Mouse (Mus musculus) right cerebral cortex, postnatal 25 days (tissue): ENCODE results near the gene Tm9sf2.
"Not testable (repeated sequence)": the region's sequence is repeated elsewhere in the genome, so short reads cannot be mapped to it uniquely, and the experiment has no call there.

Experiments used
- DNase-seq: peaks from one replicate; pipeline ENCODE4 v3.0.0; 2022

Gene Tm9sf2

DNA sequence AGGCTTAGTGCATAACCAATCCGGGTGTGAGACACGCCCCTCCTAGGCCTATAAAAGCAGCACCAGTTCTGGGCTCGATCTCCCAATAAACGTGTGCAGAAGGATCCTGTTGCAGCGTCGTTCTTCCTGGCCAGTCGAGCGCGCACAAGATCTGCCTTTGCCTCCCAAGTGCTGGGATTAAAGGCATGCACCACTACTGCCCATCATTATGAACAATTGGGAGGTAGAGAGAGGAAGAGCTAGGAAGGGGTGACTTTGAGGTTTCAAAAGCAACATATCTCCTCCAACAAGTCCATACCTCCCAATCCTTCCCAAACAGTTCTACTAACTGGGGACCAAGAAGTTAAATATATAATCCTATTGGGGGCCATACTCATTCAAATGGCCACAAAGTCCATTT lies 4.9 kb upstream of the Tm9sf2 start:
- DNase-seq, result not testable (repeated sequence)

DNA sequence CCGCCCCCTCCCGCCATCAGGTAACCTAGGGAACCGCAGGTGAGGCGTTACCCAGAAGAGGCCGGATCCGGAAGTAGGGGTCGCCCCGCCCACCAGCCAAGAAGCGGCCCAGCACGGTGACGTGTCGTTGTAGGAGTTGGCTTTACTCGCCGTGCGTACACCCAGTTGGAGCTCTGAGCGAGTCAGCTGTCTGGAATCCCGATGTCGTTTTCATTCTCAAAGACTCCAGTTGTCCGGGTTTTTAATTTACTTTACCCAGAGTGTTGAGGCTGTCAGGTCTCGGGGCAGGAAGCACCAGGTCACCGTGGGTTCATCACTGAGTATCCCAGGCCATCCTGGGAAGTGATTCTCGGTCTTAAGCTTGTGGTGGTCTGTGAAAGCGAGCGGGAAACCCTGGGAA lies 2.0 kb upstream of the Tm9sf2 start:
- DNase-seq, result peak; percentile 91

DNA sequence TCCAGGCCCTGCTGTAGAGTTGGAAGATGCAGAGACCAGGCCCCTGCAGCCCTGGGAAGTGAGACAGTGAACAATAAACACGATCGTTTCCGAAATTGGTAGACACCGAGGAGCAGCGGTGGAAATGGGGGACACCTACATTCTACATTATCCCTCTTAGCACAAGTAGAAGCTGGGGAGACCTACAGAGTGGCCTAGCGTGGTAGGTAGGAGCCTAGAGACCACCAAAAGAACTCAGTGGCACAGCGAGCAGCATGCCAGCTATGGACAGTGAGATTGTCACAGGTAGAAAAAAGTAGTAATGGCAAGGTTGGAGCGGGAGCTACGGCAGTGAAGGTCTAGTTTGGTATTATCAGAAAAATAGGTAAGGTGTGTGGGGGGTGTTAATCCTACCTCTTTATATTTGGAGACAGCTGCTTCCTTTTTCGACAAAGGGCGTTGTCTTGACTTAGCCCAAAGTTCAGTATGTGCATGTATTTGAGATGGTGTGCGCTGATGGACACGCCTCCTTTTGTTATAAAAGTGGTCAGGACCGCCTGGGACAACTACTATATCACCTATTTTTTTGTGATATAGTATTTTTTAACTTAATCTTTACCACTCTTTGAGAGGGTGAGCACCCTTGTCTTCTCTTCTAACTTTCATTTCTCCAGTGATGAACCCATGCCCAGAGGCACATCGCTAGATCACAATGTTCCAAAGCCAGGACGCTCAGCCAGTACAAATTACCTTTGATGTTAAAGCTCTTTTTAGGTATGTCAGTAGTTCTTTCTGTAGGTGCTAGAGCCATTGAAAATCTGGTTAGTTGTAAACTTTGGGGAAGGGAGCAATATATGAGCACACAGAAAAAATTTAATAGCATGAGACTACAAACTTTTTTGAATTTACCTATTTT lies 1.2 kb upstream of the Tm9sf2 start:
- no peak for DNase-seq

DNA sequence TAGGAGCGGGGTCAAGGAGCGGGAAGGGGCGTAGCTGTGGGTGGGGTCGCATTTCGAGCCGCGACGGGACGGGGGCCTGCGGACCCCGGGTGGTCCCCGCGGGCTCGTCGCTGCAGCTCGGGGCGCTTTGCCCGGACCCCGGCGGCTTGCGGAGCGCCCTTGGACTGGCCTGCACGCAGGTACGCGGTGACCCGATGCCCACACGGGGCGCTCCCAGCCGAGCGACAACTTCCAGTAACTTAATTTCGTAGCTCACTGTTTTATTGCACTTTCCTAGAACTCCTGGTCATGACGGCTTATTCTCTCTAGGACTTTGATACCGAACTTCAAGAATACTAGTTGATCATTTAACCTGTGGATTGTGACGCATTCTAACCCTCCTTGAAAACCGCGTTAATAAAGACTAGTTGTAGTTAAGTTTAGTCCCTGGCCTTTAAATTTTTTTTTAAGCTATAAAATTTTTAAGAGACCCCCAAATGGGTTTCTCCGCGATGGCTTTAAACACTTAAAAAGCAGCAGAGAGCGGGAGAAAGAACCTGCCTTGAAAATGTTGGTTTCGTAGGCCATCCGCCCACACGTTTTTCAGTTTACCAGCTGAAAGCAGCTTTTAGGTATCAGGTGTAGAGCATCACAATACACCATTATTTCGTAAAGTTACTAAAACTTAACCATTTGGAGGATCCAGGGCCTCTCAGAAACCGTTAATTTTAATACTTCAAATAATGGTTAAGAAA lies 810 bp downstream of the Tm9sf2 start:
- DNase-seq, result no peak

DNA sequence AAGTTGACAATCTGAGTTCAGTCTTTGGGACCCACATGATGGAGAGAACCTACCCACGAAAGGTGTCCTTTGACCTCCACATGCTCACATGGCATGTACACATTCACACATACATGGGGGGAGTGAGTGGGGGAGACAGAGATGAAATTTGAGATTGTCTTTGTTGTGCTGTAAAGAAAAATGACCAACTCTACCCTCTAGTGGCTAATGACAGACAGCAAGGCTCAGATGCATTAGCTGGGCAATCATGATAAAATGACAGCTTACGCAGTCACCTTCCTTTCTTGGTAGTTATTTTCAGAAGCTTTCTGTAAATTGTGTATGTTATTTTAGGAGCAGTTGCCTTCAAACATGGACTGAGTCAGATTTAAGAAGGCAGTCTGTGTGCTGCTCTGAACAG lies 4.8 kb downstream of the Tm9sf2 start:
- DNase-seq, result no peak

DNA sequence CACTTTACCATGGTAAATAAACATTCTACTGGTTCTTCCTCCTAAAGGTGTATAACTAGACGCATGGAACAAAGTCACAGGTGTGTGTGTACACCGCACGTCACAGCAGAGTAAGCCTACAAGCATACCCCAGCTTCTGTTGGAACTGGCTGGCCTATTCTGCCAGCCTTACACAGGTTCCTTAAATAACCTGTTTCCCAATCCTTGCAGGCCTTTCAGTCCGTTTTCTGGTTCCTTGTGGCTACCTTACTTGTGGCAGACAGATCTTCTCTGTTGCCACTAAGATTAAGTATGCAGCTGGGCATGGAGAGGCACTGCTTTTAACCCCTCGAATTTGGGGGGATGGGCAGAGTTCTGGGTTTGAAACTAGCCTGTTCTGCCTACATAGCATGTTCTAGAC lies 5.5 kb downstream of the Tm9sf2 start:
- no peak for DNase-seq

DNA sequence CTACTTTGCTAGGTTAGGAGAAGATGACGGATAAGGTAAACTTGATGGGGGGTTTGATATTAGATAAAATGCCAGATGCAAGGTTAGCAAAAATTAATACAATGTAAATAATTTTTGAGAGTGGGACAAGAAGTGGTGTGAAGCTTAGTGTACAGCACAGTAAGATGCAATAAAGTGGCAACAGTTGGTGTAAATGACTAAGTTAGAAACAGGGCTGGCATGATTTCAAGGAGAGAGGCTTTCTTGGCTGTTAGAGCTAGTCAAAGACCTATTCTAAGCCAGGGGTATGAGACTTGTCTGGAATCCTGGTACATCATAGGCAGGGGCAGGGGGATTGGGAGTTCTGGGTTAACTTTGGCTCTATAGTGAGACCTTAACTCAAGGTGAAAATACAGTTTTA lies 9.4 kb downstream of the Tm9sf2 start:
- no peak for DNase-seq

DNA sequence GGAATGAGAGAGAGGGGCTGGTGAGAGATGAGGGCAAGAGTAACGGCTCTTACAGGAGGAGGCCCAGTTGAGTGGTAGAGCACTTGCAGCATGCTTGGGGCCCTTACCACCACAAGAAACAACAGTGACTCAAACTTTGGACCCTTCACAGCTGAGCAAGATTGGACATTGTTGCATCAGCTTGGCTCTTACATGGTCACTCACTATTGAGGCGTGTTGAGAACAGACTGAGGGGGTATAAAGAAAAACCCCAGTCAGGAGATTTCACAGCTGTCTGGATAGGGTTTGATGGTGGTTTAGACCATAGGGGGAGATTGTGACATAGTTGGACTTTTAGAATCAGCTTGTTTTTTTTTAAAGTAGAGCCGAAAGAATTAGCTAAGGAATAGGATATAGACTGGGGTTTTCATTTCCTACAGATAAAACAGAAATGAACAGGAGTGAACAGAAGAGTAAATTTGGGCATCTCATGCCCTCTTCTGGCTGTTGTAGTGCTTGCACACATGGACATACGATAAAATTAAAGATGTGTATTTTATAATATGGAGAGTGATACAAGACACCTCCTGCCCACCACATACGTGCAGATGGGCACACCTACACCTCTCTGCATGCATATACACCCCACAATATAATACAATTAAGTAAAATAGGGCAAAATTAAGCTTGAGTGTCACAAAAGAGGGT lies 23.4 kb downstream of the Tm9sf2 start:
- no peak for DNase-seq

DNA sequence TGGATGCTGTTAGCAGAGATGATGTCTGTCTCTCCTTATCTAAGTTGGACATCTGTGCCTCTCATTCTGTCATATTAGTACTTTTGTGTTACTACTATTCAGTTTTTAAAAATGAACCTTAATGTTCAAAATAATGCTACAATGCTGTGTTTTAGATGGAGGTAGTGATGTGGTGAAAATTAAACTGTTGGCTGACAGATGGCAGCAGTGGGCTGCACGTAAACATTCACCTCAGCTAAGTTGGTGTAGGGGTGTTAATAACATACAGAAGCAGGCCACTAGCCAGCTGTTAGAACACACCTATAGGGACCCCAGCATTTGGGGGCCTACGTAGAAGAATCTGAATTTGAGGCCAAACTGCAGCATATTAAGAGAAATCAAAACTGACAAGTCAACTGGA lies 24.8 kb downstream of the Tm9sf2 start:
- DNase-seq, result no peak

DNA sequence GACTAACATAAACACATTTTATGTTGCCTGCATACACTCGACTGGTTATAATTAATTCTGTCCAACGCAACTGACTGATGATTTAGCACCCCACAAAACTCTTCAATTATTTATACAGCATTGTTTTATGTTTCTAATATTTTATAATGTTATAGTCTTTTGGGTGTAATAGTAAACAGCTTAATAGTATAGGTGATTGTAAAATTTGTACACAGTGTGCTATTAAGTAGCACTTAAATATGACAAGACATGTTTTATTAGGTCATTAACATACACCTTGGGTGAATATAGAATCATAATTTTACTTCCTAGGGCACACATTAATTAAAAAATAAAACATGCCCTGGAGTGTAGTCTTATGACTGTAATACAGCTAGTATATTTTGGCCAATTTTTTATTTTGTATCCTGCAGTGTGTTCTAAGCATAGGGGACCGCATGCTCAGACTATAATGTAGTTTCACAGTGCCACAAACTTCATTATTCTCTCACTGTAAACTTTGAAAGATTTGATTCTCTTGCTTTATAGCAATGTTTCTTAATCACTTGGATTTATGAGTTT lies 29.6 kb downstream of the Tm9sf2 start:
- DNase-seq, result no peak

DNA sequence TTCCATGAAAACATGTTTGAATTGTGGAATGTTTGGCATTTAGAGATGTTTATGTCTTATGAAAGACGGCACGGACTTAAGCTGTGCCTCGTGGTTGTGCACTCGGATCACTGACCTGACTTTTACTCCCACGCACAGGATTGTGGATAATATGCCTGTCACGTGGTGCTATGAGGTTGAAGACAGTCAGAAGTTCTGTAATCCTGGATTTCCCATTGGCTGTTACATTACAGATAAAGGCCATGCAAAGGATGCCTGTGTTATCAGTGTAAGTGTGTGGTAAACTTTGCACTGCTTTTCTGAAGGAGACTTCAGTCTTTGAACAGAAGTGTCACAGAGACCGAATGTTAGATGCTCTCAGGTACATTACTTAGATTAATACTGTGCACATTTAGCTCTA lies 30.4 kb downstream of the Tm9sf2 start:
- no peak for DNase-seq

DNA sequence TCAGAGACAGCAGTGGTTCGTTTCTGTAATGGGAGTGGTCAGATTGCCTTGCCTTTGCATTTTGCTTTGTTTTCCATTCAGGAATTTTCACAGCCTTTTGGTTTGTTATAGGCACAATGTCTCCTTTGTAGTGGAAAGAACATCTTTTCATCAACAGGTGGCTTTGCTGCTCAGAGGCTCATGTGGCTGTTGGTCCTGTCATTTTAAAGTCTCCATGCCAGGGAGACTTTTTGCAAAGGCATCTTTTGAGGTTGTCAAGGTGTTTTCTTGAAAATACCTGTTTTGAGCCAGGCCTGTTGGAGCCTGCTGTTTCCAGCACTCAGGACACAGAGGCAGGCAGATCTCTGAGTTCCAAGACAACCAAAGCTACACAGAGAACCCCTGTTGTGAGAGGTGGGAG lies 33.3 kb downstream of the Tm9sf2 start:
- no peak for DNase-seq

DNA sequence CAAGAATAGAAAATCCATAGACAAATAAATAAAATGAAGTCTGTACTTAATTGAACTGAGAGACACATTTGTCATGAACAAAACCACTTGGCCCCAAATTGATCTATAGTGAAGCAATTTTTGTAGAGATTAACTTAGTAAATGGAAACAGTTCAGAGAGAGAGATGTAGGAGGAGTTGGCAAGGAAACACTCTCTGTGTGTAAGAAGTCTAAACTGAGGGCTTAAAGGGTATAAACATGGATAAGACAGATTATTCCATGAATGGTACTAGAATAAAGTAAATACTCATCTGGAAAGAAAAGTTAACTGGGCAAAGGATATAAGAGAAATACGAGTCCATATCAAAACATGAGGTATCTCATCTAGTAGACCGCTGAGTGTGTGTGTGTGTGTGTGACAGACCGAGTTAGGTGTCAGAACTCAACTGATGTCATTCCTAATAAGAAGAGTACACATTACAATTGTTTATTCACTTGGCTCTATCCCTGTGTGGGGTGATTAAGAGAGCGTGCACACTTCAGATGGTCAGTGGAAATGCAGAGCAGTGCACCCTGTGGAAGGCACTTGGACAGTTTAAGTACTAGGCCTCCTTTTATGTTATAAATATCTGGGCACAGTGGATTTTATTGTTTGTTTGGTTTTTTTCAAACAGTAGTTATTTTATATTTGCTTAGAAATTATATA lies 36.9 kb downstream of the Tm9sf2 start:
- DNase-seq, result no peak

DNA sequence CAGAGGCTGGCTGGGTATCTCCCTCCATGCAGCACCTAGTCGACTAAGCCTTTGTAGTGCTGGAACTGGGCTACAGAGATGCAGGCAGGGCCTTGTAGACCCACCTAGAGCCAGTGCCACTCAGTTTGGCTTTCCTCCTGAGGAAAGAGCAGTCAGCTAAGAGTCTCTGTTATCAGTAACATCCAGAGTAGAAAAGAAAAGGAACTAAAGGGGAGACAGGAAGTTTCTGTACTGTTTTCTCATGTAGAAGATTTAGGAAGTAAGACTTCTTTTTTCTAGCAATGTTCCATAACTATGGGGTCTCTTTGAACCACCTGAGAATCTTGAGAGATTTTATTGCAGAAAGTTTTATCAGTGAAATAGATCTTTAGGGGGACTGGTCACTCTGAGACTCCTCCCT lies 38.5 kb downstream of the Tm9sf2 start:
- DNase-seq, result no peak

DNA sequence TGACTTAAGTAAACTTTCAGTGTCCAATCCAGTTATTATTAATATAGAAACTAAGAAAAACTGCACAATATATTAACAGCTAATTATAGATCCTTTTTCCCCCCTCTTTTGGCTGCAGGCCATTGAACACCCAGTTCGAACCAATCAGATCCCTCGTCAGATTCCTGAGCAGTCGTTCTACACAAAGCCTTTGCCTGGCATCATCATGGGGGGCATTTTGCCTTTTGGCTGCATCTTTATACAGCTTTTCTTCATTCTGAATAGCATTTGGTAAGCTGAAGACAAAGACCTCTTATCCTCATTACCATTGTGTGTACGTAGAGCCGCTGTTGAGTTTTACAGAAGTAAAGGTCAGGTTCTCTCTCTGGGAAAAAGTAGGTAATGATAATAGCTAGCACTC lies 43.8 kb downstream of the Tm9sf2 start:
- DNase-seq, result no peak

DNA sequence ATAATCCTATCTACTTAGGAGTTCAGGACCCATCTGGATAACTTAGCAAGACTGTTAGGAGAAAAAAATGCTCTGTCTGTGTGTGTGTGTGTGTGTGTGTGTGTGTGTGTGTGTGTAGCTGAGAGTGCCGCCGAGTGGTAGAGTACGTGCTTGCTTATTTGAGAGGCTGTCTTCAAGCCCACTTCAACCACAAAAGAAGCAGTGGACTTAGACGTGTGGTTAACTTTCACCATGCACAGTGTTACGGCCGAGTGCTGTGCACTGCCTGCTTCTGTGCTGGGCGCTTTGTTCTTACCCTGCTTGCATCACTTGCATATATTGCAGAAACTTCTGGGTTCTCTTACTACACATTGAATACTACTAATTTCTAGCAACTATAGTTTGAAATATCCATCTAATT lies 50.9 kb downstream of the Tm9sf2 start:
- no peak for DNase-seq

DNA sequence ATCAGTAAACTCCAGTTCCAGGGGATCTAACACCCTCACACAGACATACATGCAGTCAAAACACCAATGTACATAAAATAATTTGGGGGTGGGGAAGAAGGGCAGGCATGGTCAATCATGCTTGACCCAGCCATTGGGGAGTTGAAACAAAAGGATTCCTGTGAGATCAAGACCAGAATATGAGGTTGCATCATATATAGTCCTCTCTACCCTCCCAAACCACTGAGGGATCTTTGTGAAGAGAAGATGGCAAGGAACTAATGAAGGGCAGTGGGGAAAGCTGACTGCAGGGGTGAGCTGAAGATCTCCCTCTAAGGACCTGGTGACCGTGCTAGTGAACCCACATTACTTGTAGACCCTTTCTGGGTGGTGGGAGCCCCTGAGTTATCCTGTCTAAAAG lies 54.1 kb downstream of the Tm9sf2 start:
- no peak for DNase-seq

DNA sequence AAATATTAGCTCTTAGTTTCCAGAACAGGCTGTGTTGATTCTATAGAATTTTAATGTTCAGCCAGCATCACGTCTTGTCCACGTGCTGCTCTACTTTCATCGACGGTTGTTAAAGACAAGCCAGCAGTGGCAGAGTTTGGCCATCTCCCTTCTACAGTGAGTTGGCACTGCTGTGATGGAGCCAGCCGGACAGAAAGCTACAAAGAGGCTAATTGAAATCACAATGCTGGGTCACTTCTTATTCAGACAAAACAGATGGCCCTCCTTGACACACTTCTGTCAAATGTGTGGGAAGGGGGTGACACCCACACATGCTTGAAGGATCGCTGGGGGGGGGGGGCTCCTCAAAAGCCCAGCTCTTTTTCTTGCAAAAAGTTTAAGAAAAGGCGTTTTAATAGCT lies 62.1 kb downstream of the Tm9sf2 start:
- no peak for DNase-seq

DNA sequence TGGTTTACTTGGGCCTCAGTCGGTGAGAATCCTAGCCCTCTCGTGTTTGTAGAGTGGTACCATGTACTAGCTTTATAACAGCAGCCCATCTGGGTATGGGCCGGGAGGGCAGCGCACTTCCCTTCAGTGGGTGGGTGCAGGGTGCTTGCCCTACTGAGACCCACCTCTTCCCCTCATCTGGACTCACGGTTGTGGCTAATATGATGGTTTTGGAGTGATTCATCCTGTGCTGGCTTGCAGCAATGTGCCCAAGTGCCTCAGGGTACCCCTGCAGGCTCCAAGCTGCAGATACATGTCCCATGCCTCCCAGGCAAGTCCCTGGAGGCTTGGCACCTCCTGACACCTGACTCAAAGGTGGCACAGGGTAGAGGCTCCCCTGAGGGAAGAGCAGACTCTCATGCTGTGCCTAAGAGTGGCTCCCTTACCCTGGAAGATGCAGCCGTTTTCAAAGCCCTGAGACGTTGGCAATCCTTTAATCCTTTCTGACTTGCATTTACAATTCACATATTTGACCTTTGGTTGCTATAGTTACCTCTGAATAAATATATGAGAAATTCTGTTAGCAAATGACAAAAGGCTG lies 63.5 kb downstream of the Tm9sf2 start:
- DNase-seq, result no peak

DNA sequence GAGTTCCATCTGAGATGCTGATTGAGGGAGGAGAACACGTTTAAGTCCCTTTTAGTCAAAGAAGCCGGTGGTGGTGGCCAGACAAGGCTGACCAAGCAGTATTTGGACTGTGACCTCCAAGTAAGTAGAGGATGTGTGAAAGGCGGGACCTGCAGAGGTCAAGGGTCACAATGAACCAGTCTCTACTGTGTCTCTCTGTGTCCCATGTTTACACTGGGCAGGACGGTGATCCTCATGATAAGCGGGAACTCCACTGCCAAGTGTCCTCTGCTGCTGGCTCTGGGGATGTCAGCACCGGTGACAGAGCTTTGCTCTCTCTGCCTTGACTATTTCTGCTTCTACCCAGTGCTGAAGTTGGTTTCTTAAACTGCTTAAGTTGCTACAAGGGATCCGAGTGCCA lies 64.2 kb downstream of the Tm9sf2 start:
- DNase-seq, result no peak

DNA sequence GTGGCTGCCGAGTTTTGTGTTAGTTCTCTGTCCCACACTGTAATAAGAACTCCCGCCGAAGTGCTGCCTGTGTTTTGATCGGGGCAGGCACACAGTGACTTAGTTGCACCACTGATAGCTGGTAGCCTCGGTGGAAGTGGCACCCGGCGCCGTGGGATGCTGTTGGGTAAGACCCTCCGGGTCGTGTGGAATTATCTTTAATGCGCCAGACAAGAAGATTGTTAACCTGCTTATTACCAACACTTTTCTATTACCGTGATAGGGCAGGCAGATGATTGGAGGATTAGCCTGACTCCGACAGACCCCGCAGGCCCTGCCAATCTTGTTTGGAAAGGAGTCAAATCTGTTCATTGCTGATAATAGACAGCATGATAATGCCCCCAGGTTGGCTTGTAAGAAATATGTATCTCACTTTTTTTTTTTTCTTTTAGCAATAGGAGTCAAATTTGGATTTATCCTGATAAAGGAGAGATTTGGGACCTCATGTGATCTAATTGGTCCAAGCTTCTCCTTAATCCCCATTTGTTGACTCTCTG lies 69.5 kb downstream of the Tm9sf2 start:
- DNase-seq, result no peak

DNA sequence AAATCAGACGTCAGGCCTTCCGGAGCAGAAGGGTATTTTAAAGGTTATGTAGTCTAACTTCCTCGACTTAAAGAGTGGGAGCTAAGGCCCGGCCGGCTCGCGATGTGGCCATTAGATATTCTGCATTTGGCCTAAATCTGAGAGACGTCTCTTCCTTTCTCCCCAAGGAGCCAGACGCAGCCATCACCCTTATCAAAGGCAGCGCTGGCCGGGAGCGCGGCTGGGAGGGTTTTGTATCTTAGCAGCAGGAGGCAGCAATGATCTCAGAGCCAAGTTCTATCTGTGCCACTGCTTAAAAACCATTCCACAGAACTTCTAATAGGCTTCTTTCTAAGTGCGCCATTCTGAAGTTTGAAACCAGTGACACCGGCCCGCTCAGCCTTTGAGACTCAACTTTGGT lies 72.4 kb downstream of the Tm9sf2 start:
- DNase-seq, result no peak
